Mouse (Mus musculus) erythroblast, adult 5-6 weeks (primary cell): ENCODE measurements around the gene Ebf1. TPM values are rescaled to one million over a fixed set of nuclear protein-coding genes. Genes with fewer than 3 reads are reported as not detected.

Experiments
- ATAC-seq: replicated peaks from 2 replicates; pipeline ENCODE4 v1.8.0; 2016; ENCODE audit warnings: moderate number of reproducible peaks, mild to moderate bottlenecking, moderate TSS enrichment, inconsistent platforms; ENCODE audit not compliant: poor library complexity, low FRiP score, severe bottlenecking
- total RNA-seq, 2 experiments: library from RNA; stranded (forward) in 1 of 2; stranded (reverse) in 1 of 2; fragments of 150-400 nt in 1 of 2; fragments of 200-764, 138-1000 nt in 1 of 2; gene quantifications; 2 replicates each; pipeline versions ENCODE4 v1.2.3 to v1.2.4; 2015 to 2017; ENCODE audit warnings: low replicate concordance in 2 of 2

Gene Ebf1
- total RNA-seq, 2 experiments from 2014 or later, result 0.68 TPM; not detected in 1

DNA sequence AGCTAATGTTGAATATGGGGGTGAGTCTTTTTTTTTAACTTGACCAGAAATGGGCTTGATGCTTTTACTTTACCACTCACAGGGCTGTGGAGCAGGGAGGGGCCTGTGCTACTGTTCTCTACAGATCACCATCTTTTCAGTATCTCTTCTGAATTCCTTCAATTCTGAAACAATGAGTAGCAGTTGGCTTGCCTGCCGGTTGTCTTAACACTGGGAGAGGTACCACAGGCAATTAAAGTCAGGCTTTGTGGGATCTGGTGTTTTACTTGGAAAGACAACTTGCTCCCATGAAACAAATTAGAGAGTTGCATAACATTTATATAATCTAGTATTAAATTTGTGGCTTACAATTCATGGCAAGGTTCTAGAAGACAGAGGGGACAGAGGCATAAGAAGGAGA lies 294.6 kb downstream of the Ebf1 start:
- no peak for ATAC-seq

- ATAC-seq, result no peak
Measured at GRCm38 (mm10) chr11:44913806-44914205, 296.7 kb downstream of the Ebf1 start.

- ATAC-seq, result no peak
Measured at GRCm38 (mm10) chr11:44917059-44917458, 299.9 kb downstream of the Ebf1 start.

GRCm38 (mm10) chr11:44923138-44923537 lies 306.0 kb downstream of the Ebf1 start:
- no peak for ATAC-seq

- ATAC-seq, result no peak
Measured at GRCm38 (mm10) chr11:44923868-44924508, 306.9 kb downstream of the Ebf1 start.

DNA sequence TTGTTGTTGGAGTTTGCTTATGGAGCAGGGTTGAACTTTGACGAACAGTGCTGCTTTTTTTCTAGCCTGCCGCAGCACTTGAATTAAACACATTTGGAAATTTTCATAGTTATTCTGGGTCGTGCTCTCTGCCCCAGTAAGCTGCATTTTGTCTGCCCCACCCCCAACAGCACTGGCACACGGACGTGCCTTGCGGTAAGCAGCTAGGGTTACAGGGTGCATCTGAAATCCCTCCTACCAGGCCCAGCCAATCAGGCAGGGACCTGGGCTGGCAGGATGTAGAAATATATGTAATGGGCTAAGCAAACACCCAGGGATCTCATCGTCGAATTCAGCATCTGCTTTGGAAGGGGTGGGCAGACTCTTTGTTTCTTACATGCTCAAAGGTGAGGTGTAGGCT lies 307.8 kb downstream of the Ebf1 start:
- no peak for ATAC-seq

GRCm38 (mm10) chr11:44925806-44926525 lies 308.8 kb downstream of the Ebf1 start:
- ATAC-seq, result no peak

- no peak for ATAC-seq
Measured at GRCm38 (mm10) chr11:44928403-44928802, 311.3 kb downstream of the Ebf1 start.

- ATAC-seq, result no peak
Measured at GRCm38 (mm10) chr11:44932942-44933483, 315.9 kb downstream of the Ebf1 start.

- ATAC-seq, result no peak
Measured at GRCm38 (mm10) chr11:44943781-44944180, 326.7 kb downstream of the Ebf1 start.

DNA sequence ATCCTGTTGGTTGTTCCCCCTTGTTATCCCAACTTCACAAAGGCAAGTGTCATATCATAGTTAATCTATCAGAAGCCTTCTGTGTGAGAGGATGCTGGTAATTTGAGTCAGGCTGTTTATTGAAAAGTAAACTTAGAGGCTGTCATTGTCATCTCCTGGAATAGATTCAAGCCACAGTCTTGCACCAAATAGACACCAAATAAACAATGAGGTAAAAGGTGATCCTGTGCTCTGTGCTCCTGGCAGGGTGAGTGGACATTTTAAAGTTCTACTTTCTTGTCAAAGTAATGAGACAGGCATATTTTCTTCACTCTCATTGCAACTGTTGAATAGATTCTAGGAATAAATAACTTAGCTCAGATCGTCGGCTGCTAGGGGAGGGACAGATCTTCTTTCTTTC lies 327.3 kb downstream of the Ebf1 start:
- ATAC-seq, result no peak

GRCm38 (mm10) chr11:44946618-44947017 lies 329.5 kb downstream of the Ebf1 start:
- no peak for ATAC-seq

DNA sequence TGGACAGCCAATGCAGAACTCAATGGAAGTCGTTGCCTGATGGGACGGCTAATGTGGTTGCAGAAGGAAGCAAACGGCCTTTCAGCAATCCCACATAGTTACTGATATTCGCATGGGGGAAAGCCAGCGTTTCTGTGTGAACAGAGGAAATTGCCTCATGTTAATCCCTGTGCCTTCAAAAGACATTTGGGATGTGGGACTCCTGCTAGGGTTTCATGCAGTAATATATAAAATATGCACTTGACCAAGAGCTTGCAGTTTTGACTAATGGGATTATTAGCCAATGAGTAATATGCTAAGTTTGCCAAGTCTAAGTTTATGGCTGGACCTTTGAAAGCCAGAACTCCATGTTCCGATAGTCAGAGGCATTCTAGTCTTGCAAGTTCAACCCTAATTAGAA lies 331.4 kb downstream of the Ebf1 start:
- no peak for ATAC-seq

GRCm38 (mm10) chr11:44949140-44949539 lies 332.0 kb downstream of the Ebf1 start:
- no peak for ATAC-seq

- no peak for ATAC-seq
Measured at GRCm38 (mm10) chr11:44950319-44950718, 333.2 kb downstream of the Ebf1 start.

DNA sequence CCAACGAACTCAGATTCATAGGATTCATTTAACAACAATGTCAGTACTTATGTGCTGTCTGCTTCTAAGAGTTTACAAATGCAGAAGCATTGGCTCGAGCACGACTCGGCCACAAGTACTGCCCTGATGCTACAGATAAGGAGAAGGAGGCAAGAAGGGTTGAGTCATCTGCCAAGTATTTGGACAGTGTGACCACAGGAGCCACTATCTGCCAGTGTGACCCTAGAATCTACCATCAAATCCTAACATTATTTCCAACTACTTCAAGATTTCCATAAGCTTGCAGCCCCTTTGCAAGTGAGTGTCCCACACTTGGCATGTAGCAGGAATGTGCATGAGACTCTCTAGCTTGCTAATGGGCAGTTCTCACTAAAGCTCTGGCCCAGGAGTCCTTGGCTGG lies 334.4 kb downstream of the Ebf1 start:
- no peak for ATAC-seq

GRCm38 (mm10) chr11:44953337-44953736 lies 336.2 kb downstream of the Ebf1 start:
- no peak for ATAC-seq

DNA sequence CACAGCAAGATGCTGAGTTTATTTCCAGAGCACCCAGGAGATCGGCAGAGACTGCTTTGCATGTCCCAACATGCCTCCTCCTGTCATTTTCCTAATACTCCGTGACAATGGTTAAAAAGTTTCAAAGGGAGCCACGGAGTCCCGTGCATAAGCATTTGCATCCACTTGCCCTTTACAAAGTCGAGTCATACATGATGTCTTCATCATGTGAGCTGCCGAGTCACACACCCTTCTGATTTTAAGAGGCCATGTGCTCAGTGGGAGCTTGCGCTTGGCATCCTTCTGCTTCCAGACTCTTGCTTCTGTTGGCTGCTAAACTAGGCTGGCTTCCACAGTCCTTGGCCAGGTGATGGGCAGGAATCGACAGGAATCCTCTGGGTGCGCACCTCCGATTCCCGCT lies 336.7 kb downstream of the Ebf1 start:
- no peak for ATAC-seq

- no peak for ATAC-seq
Measured at GRCm38 (mm10) chr11:44954362-44954761, 337.2 kb downstream of the Ebf1 start.

GRCm38 (mm10) chr11:44962746-44963440 lies 345.8 kb downstream of the Ebf1 start:
- no peak for ATAC-seq

DNA sequence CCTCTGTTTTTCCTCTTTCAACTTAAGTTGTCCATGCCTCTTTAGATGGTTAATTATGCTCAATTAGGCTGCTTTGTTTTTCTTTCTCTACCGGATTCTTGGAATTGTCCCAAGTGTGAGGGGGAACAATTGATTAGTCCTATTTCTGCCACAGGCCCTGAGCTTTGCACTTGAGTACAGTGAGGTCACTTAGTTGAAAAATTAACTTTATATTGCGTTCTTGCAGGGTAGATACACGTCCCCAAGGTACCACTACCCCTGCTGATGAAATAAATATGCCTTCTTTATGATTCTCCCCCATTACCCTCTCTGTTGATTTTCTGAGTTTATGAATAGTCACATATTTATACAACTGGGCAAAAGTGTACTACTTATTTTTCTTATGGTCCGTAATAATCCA lies 351.9 kb downstream of the Ebf1 start:
- no peak for ATAC-seq
